Mouse (Mus musculus) stomach, postnatal 0 days (tissue): ENCODE measurements around the gene Rita1. TPM values are rescaled to one million over a fixed set of nuclear protein-coding genes. Genes with fewer than 3 reads are reported as not detected.

ENCODE experiments used
- ATAC-seq: fragments of 200-750 bp; cut with Nextera tagmentation; 2 replicates; pipeline ENCODE4 v1.8.0; 2017; ENCODE audit not compliant: low FRiP score, low TSS enrichment
- DNase-seq: peaks from one replicate; pipeline ENCODE4 v3.0.0-alpha.2; 2016; ENCODE audit warnings: low spot score
- H3K27ac ChIP-seq: fragments of 300-500 bp; sonication (generic); replicated peaks from 2 replicates; pipeline ENCODE4 v1.5.1; 2014; ENCODE audit warnings: mild to moderate bottlenecking, control low read depth
- H3K27me3 ChIP-seq: fragments of 300-500 bp; sonication (generic); 2 replicates; pipeline ENCODE4 v1.6.1; 2014; ENCODE audit warnings: low read length; ENCODE audit not compliant: control insufficient read depth, insufficient read depth
- H3K36me3 ChIP-seq: fragments of 300-500 bp; sonication (generic); 2 replicates; pipeline ENCODE4 v1.6.1; 2014; ENCODE audit warnings: low read length, mixed read lengths; ENCODE audit not compliant: control insufficient read depth, insufficient read depth
- H3K4me1 ChIP-seq: fragments of 300-500 bp; sonication (generic); replicated peaks from 2 replicates; pipeline ENCODE4 v1.6.1; 2014; ENCODE audit warnings: antibody characterized with exemption; ENCODE audit not compliant: control insufficient read depth, insufficient read depth
- H3K4me2 ChIP-seq: fragments of 300-500 bp; sonication (generic); replicated peaks from 2 replicates; pipeline ENCODE4 v1.6.1; 2014; ENCODE audit warnings: low read depth, mild to moderate bottlenecking, control low read depth, moderate library complexity
- H3K4me3 ChIP-seq: fragments of 300-500 bp; sonication (generic); 2 replicates; pipeline ENCODE4 v1.5.1; 2014; ENCODE audit warnings: low read depth, low read length, control low read depth
- H3K9ac ChIP-seq: fragments of 300-500 bp; sonication (generic); 2 replicates; pipeline ENCODE4 v1.6.1; 2014; ENCODE audit warnings: mild to moderate bottlenecking, low read length, control low read depth, mixed read lengths
- H3K9me3 ChIP-seq: fragments of 300-500 bp; sonication (generic); 2 replicates; pipeline ENCODE4 v1.6.1; 2016; ENCODE audit warnings: low read length; ENCODE audit not compliant: control insufficient read depth
- CTCF ChIP-seq: IDR thresholded peaks from 2 replicates; pipeline ENCODE4 v1.5.1; 2016; ENCODE audit warnings: antibody characterized with exemption, low read depth, mild to moderate bottlenecking, moderate library complexity
- EP300 ChIP-seq: optimal IDR thresholded peaks from 2 replicates; pipeline ENCODE3; 2016; ENCODE audit warnings: antibody characterized with exemption
- WGBS: fragments of 180-500 bp; shearing (Covaris S2); extraction: QIAGEN DNeasy Blood & Tissue Kit; methylation state at CpG from one replicate; pipeline ENCODE4 v1.1.7; 2014; 5-methylcytosine and 5-hydroxymethylcytosine counted together
- polyA plus RNA-seq: library from polyadenylated mRNA; unstranded; fragments of >200 nt; fragmentation: Nextera tagmentation; extraction: Ambion mirVana; gene quantifications from 2 replicates; pipeline ENCODE4 v1.2.1, GENCODE M21; 2015

Rita1 gene
- polyA plus RNA-seq, 1 experiment from 2014 or later: 12.1 TPM

DNA sequence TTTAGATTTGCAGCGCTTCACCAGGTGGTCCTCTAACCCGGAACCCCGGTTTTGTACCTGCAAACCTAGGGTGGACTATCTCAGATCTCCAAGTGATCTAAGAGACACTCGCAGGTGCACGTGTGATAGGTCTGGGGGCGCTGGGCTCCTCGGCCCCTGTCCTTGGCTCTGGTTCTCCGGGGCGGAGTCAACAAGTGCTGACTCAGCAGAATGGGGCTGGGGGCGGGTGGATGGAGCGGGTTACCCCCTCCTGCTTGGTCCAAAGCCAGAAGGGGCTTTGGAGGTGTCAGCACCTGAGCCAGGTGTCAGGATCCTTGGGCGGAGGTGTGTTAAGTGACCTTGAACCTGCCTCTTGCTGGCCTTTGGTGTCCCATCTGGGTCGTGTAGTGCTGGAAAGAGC is 37.5 kb upstream of the Rita1 start:
- Histone ChIP-seq H3K27ac (no peak overlapping the region), H3K4me2 (no peak overlapping the region)

DNA sequence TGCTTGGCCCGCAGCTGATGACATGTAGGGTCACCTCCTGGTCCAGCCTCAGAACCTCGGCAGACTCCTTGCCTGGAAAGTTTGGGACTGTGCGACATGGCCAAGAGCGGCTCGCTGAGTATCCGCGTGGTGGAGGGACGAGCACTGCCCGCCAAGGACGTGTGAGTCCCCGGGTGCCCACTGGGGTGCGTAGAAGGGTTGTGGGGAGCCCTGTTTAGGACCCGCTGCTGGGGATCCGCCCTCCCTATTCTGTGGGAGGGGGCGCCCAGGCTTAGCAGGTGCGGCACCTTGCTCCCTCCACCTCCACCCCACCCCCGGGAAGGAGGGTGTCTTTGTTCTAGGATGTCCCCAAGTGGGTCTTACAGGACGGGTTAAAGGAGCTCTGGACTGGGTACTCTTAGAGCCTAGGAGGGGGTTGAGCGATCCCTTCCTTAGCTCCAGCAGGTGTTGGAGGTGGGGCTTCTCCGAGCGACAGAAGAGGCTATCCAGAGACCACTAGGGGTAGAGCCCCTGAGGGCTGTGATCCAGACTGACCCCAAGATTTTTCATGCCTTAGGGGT is 37.1 kb upstream of the Rita1 start:
- Histone ChIP-seq H3K9ac (no peak overlapping the region), H3K9me3 (no peaks in the 10 kb centered on the region), H3K4me3 (peak overlapping the region; percentile 28), H3K36me3 (no peaks in the 10 kb centered on the region), H3K4me1 (0 out of 2 replicates have a peak, but pooled peaks cover 2% of the 10 kb centered on the region), H3K27ac (no peak overlapping the region), H3K4me2 (peak overlapping the region; percentile 54), H3K27me3 (0 out of 2 replicates have a peak, but pooled peaks cover 3% of the 10 kb centered on the region)
- 0 out of 2 replicates have a peak, but pooled peaks have one; percentile 22 for TF ChIP-seq CTCF
- TF ChIP-seq EP300: no peak
- WGBS: 2% methylated on average over 21 of the region's 21 CpGs
- no peak for DNase-seq
- ATAC-seq: peak; percentile 53

More for the DNA sequence above, 37.5 kb upstream of the Rita1 start:
- H3K4me1 ChIP-seq: 0 out of 2 replicates have a peak, but pooled peaks cover 2% of the 10 kb centered on the region
- no peaks in the 10 kb centered on the region for H3K9me3 ChIP-seq
- TF ChIP-seq EP300: no peak
- TF ChIP-seq CTCF: no peak
- DNase-seq (no peak), ATAC-seq (no peak)
- no peak overlapping the region for H3K9ac ChIP-seq
- WGBS: 16% methylated on average over 13 of the region's 13 CpGs
- H3K4me3 ChIP-seq: no peak overlapping the region
- 0 out of 2 replicates have a peak, but pooled peaks cover 3% of the 10 kb centered on the region for H3K27me3 ChIP-seq
- no peaks in the 10 kb centered on the region for H3K36me3 ChIP-seq

DNA sequence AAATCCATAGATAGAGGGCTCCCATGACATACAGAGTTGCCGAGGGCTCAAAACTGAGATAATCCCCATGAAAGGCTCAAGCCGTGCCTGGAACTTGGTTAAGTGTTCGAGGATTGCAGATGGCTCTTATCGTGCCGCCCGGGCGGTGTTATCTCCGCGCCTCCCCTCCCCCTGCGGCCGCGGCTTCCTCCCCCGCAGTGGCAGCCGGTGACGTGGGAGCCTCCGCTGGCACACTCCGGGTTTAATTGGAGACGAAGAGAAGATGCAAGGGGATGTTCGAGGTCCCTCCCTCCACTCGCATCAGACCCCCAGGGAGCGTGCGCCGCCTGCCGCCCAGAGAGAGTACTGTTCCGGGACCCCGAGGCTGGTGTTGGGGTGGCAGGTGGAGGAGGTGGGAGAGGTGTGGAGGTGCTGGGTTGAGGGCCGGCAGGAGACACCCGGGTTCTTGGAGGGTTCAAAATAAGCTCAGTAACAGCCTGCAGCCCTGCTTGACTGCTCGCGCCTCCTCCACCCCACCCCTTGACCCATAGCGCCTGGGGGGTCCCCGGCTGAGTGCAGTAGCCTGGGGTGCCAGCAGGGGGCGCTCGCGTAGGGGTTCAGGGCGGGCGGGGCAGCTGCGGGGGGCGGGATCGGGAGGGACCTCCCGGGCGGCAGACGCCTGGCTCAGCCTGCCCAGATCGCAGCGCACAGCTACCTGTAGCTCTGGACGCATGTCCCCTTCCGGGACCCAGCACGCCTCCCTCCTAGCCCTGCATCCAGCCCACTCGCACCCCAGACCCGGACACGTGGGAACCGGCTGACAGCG is 36.4 kb upstream of the Rita1 start, which contains the start of gene Rasal1:
Gene Rasal1, plus strand, starts transcription at position 244 of the 805 bp plus-strand sequence.
- DNase-seq (peak; percentile 54), ATAC-seq (peak; percentile 61)
- no peak within 1 kb of the TSS for H3K27ac ChIP-seq
- H3K4me2 ChIP-seq: peak within 1 kb of the TSS; percentile 54
- TF ChIP-seq EP300: no peak
- TF ChIP-seq CTCF: peak; percentile 57
- H3K4me1 ChIP-seq: 0 out of 2 replicates have a peak, but pooled peaks cover 2% of the 10 kb centered on the region
- H3K4me3 ChIP-seq: peak within 1 kb of the TSS; percentile 28
- H3K27me3 ChIP-seq: 0 out of 2 replicates have a peak, but pooled peaks cover 3% of the 10 kb centered on the region
- 2% methylated on average over 48 of the region's 53 CpGs for WGBS
- no peaks in the 10 kb centered on the region for H3K9me3 ChIP-seq
- H3K9ac ChIP-seq: no peak within 1 kb of the TSS
- H3K36me3 ChIP-seq: no peaks in the 10 kb centered on the region

DNA sequence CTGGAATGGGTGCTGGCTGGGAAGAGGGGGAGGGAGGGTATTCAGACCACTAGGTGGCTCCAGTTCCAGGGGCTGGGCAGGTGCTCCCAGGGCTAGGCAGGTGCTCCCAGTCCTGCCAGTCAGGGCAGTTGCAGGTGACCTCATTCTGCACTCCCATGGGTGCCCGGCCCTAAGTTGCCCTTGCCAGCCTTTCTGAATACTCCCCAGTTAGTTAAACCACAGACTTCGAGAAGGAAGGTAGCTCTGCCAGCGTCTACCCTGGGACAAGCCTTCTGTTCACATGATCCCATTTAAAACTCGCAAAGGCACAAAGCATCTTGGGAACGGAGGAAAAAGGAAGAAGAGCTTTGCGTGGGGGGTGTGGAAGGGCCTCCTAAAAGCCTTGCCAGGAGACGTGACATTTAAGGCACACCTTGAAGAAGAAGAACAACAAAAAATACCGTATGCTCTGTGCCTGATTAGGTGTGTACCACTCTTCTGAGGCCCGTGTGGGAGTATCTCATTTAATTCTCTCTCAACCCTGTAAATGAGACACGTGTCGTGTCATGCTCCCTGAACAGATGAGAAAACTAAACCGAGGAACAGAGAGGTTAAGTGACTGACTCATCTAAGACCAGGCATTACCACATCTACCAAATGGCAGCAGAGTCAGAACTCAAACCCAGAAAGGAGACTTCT is 35.6 kb upstream of the Rita1 start:
- no peak overlapping the region for H3K4me3 ChIP-seq
- no peaks in the 10 kb centered on the region for H3K36me3 ChIP-seq
- H3K9me3 ChIP-seq: no peaks in the 10 kb centered on the region
- 0 out of 2 replicates have a peak, but pooled peaks cover 3% of the 10 kb centered on the region for H3K27me3 ChIP-seq
- H3K27ac ChIP-seq: no peak overlapping the region
- no peak; the same call in 1 of the 2 replicates for ATAC-seq
- TF ChIP-seq CTCF: peak; percentile 36
- no peak for TF ChIP-seq EP300
- DNase-seq: no peak
- H3K4me2 ChIP-seq: peak overlapping the region; percentile 54
- 0 out of 2 replicates have a peak, but pooled peaks cover 2% of the 10 kb centered on the region for H3K4me1 ChIP-seq
- 28% methylated on average over 12 of the region's 12 CpGs for WGBS
- H3K9ac ChIP-seq: no peak overlapping the region

DNA sequence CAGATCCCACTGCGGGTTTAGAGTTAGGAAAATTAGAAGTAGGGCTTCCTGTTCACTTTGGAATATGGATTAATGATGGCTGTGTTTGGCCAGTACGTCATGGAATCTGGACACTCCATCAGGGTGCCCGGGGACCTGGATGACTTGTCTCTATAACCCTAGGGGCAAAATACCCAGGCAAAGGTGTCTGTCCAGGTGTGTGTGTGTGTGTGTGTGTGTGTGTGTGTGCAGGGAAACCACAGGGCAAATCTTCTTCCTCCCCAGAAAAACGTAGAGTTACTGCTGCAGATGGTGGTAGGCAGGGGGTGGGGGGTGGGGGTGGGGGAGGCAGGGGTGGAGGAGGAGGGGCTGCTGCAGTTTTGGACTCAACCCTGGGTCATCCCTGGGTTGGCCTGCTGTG is 35.0 kb upstream of the Rita1 start:
- ATAC-seq (no peak), DNase-seq (no peak)
- 0 out of 2 replicates have a peak, but pooled peaks cover 2% of the 10 kb centered on the region for H3K4me1 ChIP-seq
- H3K4me2 ChIP-seq: no peak overlapping the region
- 0 out of 2 replicates have a peak, but pooled peaks cover 3% of the 10 kb centered on the region for H3K27me3 ChIP-seq
- H3K4me3 ChIP-seq: no peak overlapping the region
- TF ChIP-seq CTCF (no peak), EP300 (no peak)
- H3K9ac ChIP-seq: no peak overlapping the region
- no peaks in the 10 kb centered on the region for H3K9me3 ChIP-seq
- no peak overlapping the region for H3K27ac ChIP-seq
- 57% methylated on average over 4 of the region's 4 CpGs for WGBS
- no peaks in the 10 kb centered on the region for H3K36me3 ChIP-seq
